Mouse (Mus musculus) E14TG2a.4 (cell line): ENCODE data around the gene Nox1.

Experiments
- CTCF ChIP-seq: conservative IDR thresholded peaks from 2 replicates; pipeline ENCODE4 v1.5.1; 2014; ENCODE audit warnings: low read length
- NANOG ChIP-seq: IDR thresholded peaks from 2 replicates; pipeline ENCODE4 v1.6.1; 2014; ENCODE audit warnings: borderline replicate concordance, low read length, mixed read lengths

DNA sequence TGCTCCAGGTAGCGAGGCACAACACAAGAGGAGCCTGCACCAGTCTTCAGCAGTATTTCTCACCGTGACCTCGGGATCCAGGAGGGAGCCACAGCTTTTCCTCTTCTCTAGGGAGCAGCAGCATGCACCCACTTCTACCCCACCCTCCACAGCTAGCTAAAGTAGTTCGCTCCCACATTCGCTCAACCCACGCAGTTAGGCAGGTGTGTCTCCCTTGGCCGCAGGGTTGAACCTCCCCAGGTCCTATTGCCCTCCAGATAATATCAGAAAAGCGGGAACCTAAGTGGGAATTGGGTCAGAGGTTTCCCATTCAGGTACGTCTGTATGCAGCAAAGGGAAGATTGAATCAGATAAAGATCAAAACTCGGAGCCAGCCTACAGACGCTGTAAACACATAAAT is 58.9 kb downstream of the Nox1 start:
- TF ChIP-seq CTCF (no peak), NANOG (no peak)
